Mouse (Mus musculus) liver, embryonic 13.5 days (tissue): ENCODE results near the gene Esp22. TPM values are rescaled to one million over a fixed set of nuclear protein-coding genes. Genes with fewer than 3 reads are reported as not detected.
"Not testable (repeated sequence)": the region's sequence is repeated elsewhere in the genome, so short reads cannot be mapped to it uniquely, and the experiment has no call there.

Experiments
- ATAC-seq: fragments of 200-750 bp; cut with Nextera tagmentation; 2 replicates; pipeline ENCODE4 v1.8.0; 2017; ENCODE audit warnings: low read depth, mild to moderate bottlenecking, moderate number of reproducible peaks, moderate library complexity
- DNase-seq: peaks from one replicate; pipeline ENCODE4 v3.0.0; 2022
- H3K27ac ChIP-seq: fragments of 300-500 bp; sonication (generic); 2 replicates; pipeline ENCODE4 v1.5.1; 2015; ENCODE audit warnings: moderate library complexity, mild to moderate bottlenecking, inconsistent platforms
- H3K27me3 ChIP-seq: fragments of 300-500 bp; sonication (generic); 2 replicates; pipeline ENCODE4 v1.6.1; 2015; ENCODE audit warnings: mild to moderate bottlenecking, inconsistent platforms
- H3K36me3 ChIP-seq: fragments of 300-500 bp; sonication (generic); 2 replicates; pipeline ENCODE4 v1.6.1; 2015; ENCODE audit warnings: mild to moderate bottlenecking, inconsistent platforms
- H3K4me1 ChIP-seq: fragments of 300-500 bp; sonication (generic); replicated peaks from 2 replicates; pipeline ENCODE4 v1.6.1; 2015; ENCODE audit warnings: inconsistent platforms
- H3K4me2 ChIP-seq: fragments of 300-500 bp; sonication (generic); 2 replicates; pipeline ENCODE4 v1.6.1; 2015; ENCODE audit warnings: inconsistent platforms, mild to moderate bottlenecking, moderate library complexity
- H3K4me3 ChIP-seq: fragments of 300-500 bp; sonication (generic); replicated peaks from 2 replicates; pipeline ENCODE4 v1.5.1; 2015; ENCODE audit warnings: mild to moderate bottlenecking, inconsistent platforms
- H3K9ac ChIP-seq: fragments of 300-500 bp; sonication (generic); 2 replicates; pipeline ENCODE4 v1.6.1; 2015; ENCODE audit warnings: mild to moderate bottlenecking, inconsistent platforms
- H3K9me3 ChIP-seq: fragments of 300-500 bp; sonication (generic); replicated peaks from 2 replicates; pipeline ENCODE4 v1.6.1; 2016; ENCODE audit warnings: inconsistent platforms
- WGBS: fragments of 180-500 bp; shearing (Covaris S2); methylation state at CpG from one replicate; pipeline ENCODE4 v1.1.7; 2015; ENCODE audit not compliant: insufficient replicate concordance; 5-methylcytosine and 5-hydroxymethylcytosine counted together
- polyA plus RNA-seq: library from polyadenylated mRNA; unstranded; fragments of >200 nt; fragmentation: Nextera tagmentation; extraction: Ambion mirVana; gene quantifications from 2 replicates; pipeline ENCODE4 v1.2.1, GENCODE M21; 2015

Gene Esp22
- not detected in 2 replicates for polyA plus RNA-seq

DNA sequence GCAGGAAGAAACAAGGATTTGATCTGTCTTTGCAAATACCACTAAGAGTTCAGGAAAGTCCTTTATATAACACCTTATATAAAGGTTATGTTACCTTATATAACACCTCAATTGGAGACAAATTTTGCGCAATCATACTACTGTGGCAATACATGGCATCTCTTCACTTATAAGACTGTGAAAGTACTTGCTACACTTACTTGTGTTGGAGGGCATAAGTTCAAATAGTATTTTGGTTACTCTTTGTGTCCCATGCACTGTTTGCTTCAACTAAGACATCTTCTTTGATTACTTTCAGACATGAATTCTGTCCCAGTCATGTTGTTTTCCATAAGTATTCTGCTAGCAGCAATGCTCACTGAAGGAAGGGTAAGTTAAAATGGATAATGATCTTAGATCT lies at the start of gene Esp22:
Gene Esp22 (plus strand): TSS at position 301 of the 400 bp plus-strand sequence.
- no peak for DNase-seq
- Histone ChIP-seq H3K9me3 (no peaks in the 10 kb centered on the region), H3K4me1 (no peaks in the 10 kb centered on the region), H3K4me3 (no peak within 1 kb of the TSS), H3K36me3 (no peaks in the 10 kb centered on the region), H3K9ac (no peak within 1 kb of the TSS), H3K27ac (no peak within 1 kb of the TSS), H3K4me2 (no peak within 1 kb of the TSS), H3K27me3 (no peaks in the 10 kb centered on the region)
- 77% methylated on average over 1 of the region's 1 CpGs for WGBS
- no peak for ATAC-seq

DNA sequence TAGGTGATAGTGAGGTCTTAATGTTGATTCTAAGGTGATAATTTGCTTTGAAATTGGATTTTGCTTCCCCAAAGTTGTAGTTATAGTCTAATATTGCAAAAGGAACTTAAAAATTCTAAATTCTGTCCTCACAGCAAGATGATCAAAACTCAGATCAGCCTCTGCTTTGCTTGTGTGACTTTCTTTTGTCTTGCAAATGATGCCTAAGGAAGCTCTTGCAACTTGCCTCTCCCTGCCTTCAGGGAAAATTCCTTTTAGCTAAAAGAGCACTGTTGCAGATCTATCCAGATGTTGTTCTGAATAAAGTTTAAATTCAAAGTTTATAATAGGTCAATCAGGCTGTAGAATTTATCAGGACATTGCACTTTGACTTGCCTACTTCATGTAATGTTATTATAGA lies 31.5 kb upstream of the Esp22 start:
- H3K9me3 ChIP-seq, result 0 out of 2 replicates have a peak, but pooled peaks cover 7% of the 10 kb centered on the region
- H3K9ac ChIP-seq, result no peak overlapping the region
- DNase-seq (no peak), ATAC-seq (no peak)
- no peaks in the 10 kb centered on the region for H3K4me1 ChIP-seq
- H3K4me3 ChIP-seq, result no peak overlapping the region
- H3K36me3 ChIP-seq, result no peaks in the 10 kb centered on the region
- H3K4me2 ChIP-seq, result no peak overlapping the region
- no peak overlapping the region for H3K27ac ChIP-seq
- H3K27me3 ChIP-seq, result no peaks in the 10 kb centered on the region

- ATAC-seq (no peak), DNase-seq (no peak)
- 23% methylated on average over 1 of the region's 1 CpGs for WGBS
- Histone ChIP-seq H3K27ac (no peak within 1 kb of the TSS), H3K9ac (no peak within 1 kb of the TSS), H3K36me3 (no peaks in the 10 kb centered on the region), H3K27me3 (no peaks in the 10 kb centered on the region), H3K4me1 (no peaks in the 10 kb centered on the region), H3K9me3 (peaks cover 4% of the 10 kb centered on the region; the same call in 1 of the 2 replicates), H3K4me3 (no peak within 1 kb of the TSS), H3K4me2 (no peak within 1 kb of the TSS)
These were observed 18.2 kb upstream of the Esp22 start, which contains the start of gene Esp23 for GRCm38 (mm10) chr17:39076937-39077336. Gene Esp23 (minus strand): TSS chr17:39077037.

DNA sequence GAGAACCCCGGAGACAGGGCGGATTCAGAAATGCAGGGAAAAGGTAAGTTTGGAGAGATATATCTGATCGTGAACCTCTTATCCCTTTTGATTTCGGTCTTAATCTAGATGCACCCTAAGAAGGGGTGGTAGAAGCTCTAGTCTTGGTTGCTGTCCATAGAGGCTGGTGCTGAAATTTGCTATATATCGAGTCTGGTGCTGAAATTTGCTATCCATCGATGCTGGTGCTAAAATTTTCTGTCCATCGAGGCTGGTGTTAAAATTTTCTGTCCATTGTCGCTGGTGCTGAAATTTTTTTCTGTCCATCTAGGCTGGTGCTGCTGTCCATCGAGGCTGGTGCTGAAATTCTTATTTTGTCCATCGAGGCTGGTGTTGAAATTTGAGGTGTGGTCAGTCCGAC lies 12.0 kb downstream of the Esp22 start:
- H3K4me1 ChIP-seq, H3K27me3 ChIP-seq, H3K9me3 ChIP-seq, DNase-seq, H3K4me2 ChIP-seq, H3K4me3 ChIP-seq, H3K9ac ChIP-seq, H3K36me3 ChIP-seq, ATAC-seq, H3K27ac ChIP-seq: not testable (repeated sequence)
- WGBS, result 60% methylated on average over 11 of the region's 11 CpGs

DNA sequence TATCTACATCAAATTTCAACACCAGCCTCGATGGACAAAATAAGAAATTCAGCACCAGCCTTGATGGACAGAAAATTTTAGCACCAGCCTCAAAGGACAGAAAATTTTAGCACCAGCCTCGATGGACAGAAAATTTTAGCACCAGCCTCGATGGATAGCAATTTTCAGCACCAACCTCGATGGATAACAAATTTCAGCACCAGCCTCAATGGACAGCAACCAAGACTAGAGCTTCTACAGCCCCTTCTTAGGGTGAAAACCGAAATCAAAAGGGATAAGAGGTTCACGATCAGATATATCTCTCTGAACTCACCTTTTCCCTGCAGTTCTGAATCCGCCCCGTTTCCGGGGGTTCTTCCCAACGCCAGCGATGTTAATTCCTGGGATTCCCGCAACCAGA lies 34.0 kb downstream of the Esp22 start:
- H3K36me3 ChIP-seq, H3K9me3 ChIP-seq, H3K27ac ChIP-seq, H3K4me1 ChIP-seq, H3K4me2 ChIP-seq, H3K9ac ChIP-seq, H3K4me3 ChIP-seq, H3K27me3 ChIP-seq, DNase-seq, ATAC-seq: not testable (repeated sequence)
- 62% methylated on average over 12 of the region's 12 CpGs for WGBS

Other genes starting within 250 kb of the Esp22 start
- not detected in 2 replicates for gene Esp24, start 58.6 kb upstream of the Esp22 start, polyA plus RNA-seq
- not detected in 2 replicates for gene Gm21903, start 52.0 kb upstream of the Esp22 start, polyA plus RNA-seq
- not detected in 2 replicates for gene Esp23, start 18.3 kb upstream of the Esp22 start, polyA plus RNA-seq